Mouse (Mus musculus) heart, adult 10 weeks (tissue): ENCODE results near the gene Olfr406. TPM values are rescaled to one million over a fixed set of nuclear protein-coding genes. Genes with fewer than 3 reads are reported as not detected.

Experiments used
- polyA plus RNA-seq: library from polyadenylated mRNA; stranded (reverse); fragments of 350-450 nt; fragmentation: Illumina TruSeq; extraction: RNeasy Lipid Tissue Mini Kit (QIAGEN cat#74804); gene quantifications from one replicate; pipeline ENCODE4 v1.2.3, GENCODE M21; 2014; ENCODE audit warnings: low read depth, low replicate concordance

Olfr406 gene
- polyA plus RNA-seq = not detected

DNA sequence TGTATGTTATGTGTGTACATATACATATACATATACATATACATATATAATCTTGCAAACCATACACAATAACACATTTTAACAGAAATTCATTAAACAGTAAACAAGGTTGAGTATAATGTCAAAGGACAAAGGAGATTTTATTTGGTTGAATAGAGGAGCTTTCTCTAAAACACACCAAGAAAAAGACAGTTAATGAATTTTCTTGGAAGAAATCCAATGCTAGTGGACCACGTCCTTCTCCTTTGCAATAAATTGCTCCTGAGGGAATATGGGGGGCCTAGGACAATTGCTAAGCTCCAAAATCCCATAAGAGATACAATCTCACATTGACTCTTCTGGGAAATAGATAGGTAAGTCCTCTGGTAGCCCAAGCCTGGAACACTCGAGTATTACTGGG, at the start of gene Olfr406:
Gene Olfr406 (plus strand): TSS at position 301 of the 400 bp plus-strand sequence.

GRCm38 (mm10) chr11:74211279-74211678, 48.3 kb upstream of the Olfr406 start, which contains the start of gene Olfr43:
TSS of gene Olfr43 (minus strand) at chr11:74211379.

DNA sequence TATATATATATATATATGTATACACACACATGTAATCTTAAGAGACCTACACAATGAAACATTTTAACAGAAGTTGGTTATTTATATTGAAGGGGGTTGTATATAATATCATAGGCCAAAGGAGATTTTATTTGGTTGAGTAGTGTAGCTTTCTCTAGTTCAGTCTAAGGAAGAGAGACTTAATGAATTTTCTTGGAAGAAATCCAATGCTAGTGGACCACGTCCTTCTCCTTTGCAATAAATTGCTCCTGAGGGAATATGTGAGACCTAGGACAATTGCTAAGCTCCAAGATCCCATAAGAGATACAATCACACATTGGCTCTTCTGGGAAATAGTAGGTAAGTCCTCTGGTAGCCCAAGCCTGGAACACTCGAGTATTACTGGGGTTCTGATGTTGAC, 23.8 kb downstream of the Olfr406 start, which contains the start of gene Olfr59:
Gene Olfr59 (plus strand): TSS at position 301 of the 400 bp plus-strand sequence.

Other genes starting within 250 kb of the Olfr406 start
- gene Olfr139, start 203.3 kb upstream of the Olfr406 start, polyA plus RNA-seq = not detected
- not detected for gene Olfr399, start 203.2 kb upstream of the Olfr406 start, polyA plus RNA-seq
- gene Zfp616, start 189.9 kb upstream of the Olfr406 start, polyA plus RNA-seq = not detected
- not detected for gene Olfr401, start 146.1 kb upstream of the Olfr406 start, polyA plus RNA-seq
- not detected for gene Olfr402, start 106.3 kb upstream of the Olfr406 start, polyA plus RNA-seq
- gene Olfr403, start 73.6 kb upstream of the Olfr406 start, polyA plus RNA-seq = not detected
- not detected for gene Olfr43, start 48.4 kb upstream of the Olfr406 start, polyA plus RNA-seq
- gene Olfr59, start 23.9 kb downstream of the Olfr406 start, polyA plus RNA-seq = not detected
- not detected for gene Olfr410, start 78.2 kb downstream of the Olfr406 start, polyA plus RNA-seq
- gene Olfr411, start 92.8 kb downstream of the Olfr406 start, polyA plus RNA-seq = not detected
- not detected for gene Olfr412, start 102.3 kb downstream of the Olfr406 start, polyA plus RNA-seq